In genomic region chr9:56864832-56865231, GRCm38 (mm10) we compare ENCODE assay signal across 8 mouse cellular contexts. TPM values are rescaled to one million over a fixed set of nuclear protein-coding genes. Genes with fewer than 3 reads are reported as not detected.
DNase-seq lines count a peak whose midpoint lies in the region; ATAC-seq and TF ChIP-seq lines count a peak whose summit lies in the region.

Gene Cspg4, plus strand, starts transcription at chr9:56865033.

- 0 out of 2 replicates have a peak, but pooled peaks cover 3% of the 10 kb centered on the region for H3K4me1 ChIP-seq in forebrain, postnatal 0 days (ENCODE audit: insufficient read depth)
- peaks cover 43% of the 10 kb centered on the region for H3K4me1 ChIP-seq in hindbrain, embryonic 10.5 days (replicated peaks)
- H3K4me1 ChIP-seq in stomach, embryonic 16.5 days (ENCODE audit: control insufficient read depth, insufficient read depth, low read length): peaks cover 73% of the 10 kb centered on the region

- TF ChIP-seq CTCF in forebrain, postnatal 0 days (IDR thresholded peaks at IDR 0.05; ENCODE audit: low read depth): no peak

- no peaks in the 10 kb centered on the region for H3K36me3 ChIP-seq in forebrain, postnatal 0 days (ENCODE audit: insufficient read depth)
- no peaks in the 10 kb centered on the region for H3K36me3 ChIP-seq in hindbrain, embryonic 10.5 days
- no peaks in the 10 kb centered on the region for H3K36me3 ChIP-seq in stomach, embryonic 16.5 days (ENCODE audit: control insufficient read depth, insufficient read depth, low read length)

- peak within 1 kb of the TSS; percentile 20 for H3K4me3 ChIP-seq in forebrain, postnatal 0 days (ENCODE audit: low read depth, low read length)
- H3K4me3 ChIP-seq in hindbrain, embryonic 10.5 days: peak within 1 kb of the TSS; percentile 46
- H3K4me3 ChIP-seq in stomach, embryonic 16.5 days (replicated peaks; ENCODE audit: low read length): peak within 1 kb of the TSS; percentile 51

- WGBS in forebrain, postnatal 0 days: 3% methylated on average over 24 of the region's 24 CpGs
- 3% methylated on average over 24 of the region's 24 CpGs for WGBS in hindbrain, embryonic 10.5 days
- 2% methylated on average over 24 of the region's 24 CpGs for WGBS in stomach, embryonic 16.5 days

- no peaks in the 10 kb centered on the region for H3K27me3 ChIP-seq in forebrain, postnatal 0 days (ENCODE audit: insufficient read depth, low read length)
- peaks cover 55% of the 10 kb centered on the region for H3K27me3 ChIP-seq in hindbrain, embryonic 10.5 days (ENCODE audit: insufficient read depth, poor library complexity, severe bottlenecking)
- no peaks in the 10 kb centered on the region for H3K27me3 ChIP-seq in stomach, embryonic 16.5 days (ENCODE audit: control insufficient read depth, insufficient read depth, low read length)

- no peak for ATAC-seq in forebrain, postnatal 0 days
- peak; percentile 72 for ATAC-seq in stomach, embryonic 16.5 days (ENCODE audit: insufficient read depth, low FRiP score)

- no peak within 1 kb of the TSS for H3K9ac ChIP-seq in forebrain, postnatal 0 days
- peak within 1 kb of the TSS; percentile 74 for H3K9ac ChIP-seq in stomach, embryonic 16.5 days (ENCODE audit: low read length)

- H3K27ac ChIP-seq in forebrain, postnatal 0 days (ENCODE audit: low read depth, low read length): no peak within 1 kb of the TSS; the same call in 1 of the 2 replicates
- peak within 1 kb of the TSS; percentile 23; the same call in 1 of the 2 replicates for H3K27ac ChIP-seq in hindbrain, embryonic 10.5 days
- peak within 1 kb of the TSS; percentile 58 for H3K27ac ChIP-seq in stomach, embryonic 16.5 days (ENCODE audit: low read length)

- H3K4me2 ChIP-seq in forebrain, postnatal 0 days (ENCODE audit: low read depth): peak within 1 kb of the TSS; percentile 40
- H3K4me2 ChIP-seq in stomach, embryonic 16.5 days (ENCODE audit: low read depth, low read length): peak within 1 kb of the TSS; percentile 64

- peak; percentile 81 for DNase-seq in embryo, embryonic 10.5 days (ENCODE audit: low spot score)
- DNase-seq in forebrain, postnatal 0 days: no peak
- DNase-seq in hindbrain, embryonic 10.5 days (ENCODE audit: low spot score): peak; percentile 63
- no peak for DNase-seq in layer of hippocampus, postnatal 25 days (ENCODE audit: extremely low spot score in 1 of 2, low spot score in 1 of 2)
- DNase-seq in lung, postnatal 14 days: peak; percentile 60
- DNase-seq in frontal cortex, postnatal 36 days (ENCODE audit: low spot score in 2 of 2): no peak
- no peak for DNase-seq in spleen, postnatal 36 days (ENCODE audit: low spot score in 2 of 2)

- H3K9me3 ChIP-seq in forebrain, postnatal 0 days (ENCODE audit: low read length): no peaks in the 10 kb centered on the region
- H3K9me3 ChIP-seq in hindbrain, embryonic 10.5 days: no peaks in the 10 kb centered on the region
- no peaks in the 10 kb centered on the region for H3K9me3 ChIP-seq in stomach, embryonic 16.5 days (replicated peaks; ENCODE audit: control insufficient read depth, low read length)

RNA-seq across cellular contexts. Expression of gene Cspg4, which starts in this region (rescaled TPM):
- total RNA-seq in forebrain, postnatal 0 days (2014; rRNA removed): 19.4 and 24.7 TPM in 2 replicates
- polyA plus RNA-seq in forebrain, postnatal 0 days (2015; fragmentation: Nextera tagmentation; extraction: Ambion mirVana): 5.1 and 7.5 TPM in 2 replicates
- polyA plus RNA-seq in hindbrain, embryonic 10.5 days (2016; fragmentation: Nextera tagmentation; extraction: Ambion mirVana): 1.9 and 2.0 TPM in 2 replicates
- 10 to 100 TPM; 19.9 to 25.1 TPM for total RNA-seq in layer of hippocampus, postnatal 25 days (2021)
- 24.0 and 28.1 TPM in 2 replicates for polyA plus RNA-seq in stomach, embryonic 16.5 days (2015; fragmentation: Nextera tagmentation; extraction: Ambion mirVana)

Comparison
In these comparisons a context has a peak if more than half of its experiments do, and no peak if none do; other contexts are left out.
1. DNase-seq: peak in embryo, embryonic 10.5 days (single experiment), hindbrain, embryonic 10.5 days (single experiment) and lung, postnatal 14 days (single experiment); none in forebrain, postnatal 0 days (single experiment), layer of hippocampus, postnatal 25 days (0 of 2), frontal cortex, postnatal 36 days (0 of 2) and spleen, postnatal 36 days (0 of 2).
2. Peak in every context shown above with its lines, with median percentiles within 50 percentile points of each other: H3K4me3 ChIP-seq.